Mouse (Mus musculus) myocyte (in vitro differentiated cells): ENCODE results near the gene Ccne1.

ENCODE experiments used
- CEBPB ChIP-seq: IDR thresholded peaks from 2 replicates; pipeline ENCODE4 v1.6.1; 2011; ENCODE audit warnings: mild to moderate bottlenecking, moderate library complexity; ENCODE audit not compliant: poor library complexity, insufficient read depth, severe bottlenecking
- E2F4 ChIP-seq: IDR thresholded peaks from one replicate; pipeline ENCODE4 v1.6.1; 2011; ENCODE audit warnings: mild to moderate bottlenecking, control low read depth, moderate library complexity; ENCODE audit not compliant: insufficient read depth
- MAX ChIP-seq: IDR thresholded peaks from one replicate; pipeline ENCODE4 v1.6.1; 2011; ENCODE audit warnings: low read depth, mild to moderate bottlenecking, control low read depth
- MYOD1 ChIP-seq, 3 experiments: IDR thresholded peaks; one replicate each; pipeline ENCODE4 v1.6.1; 2011; ENCODE audit warnings: control low read depth in 2 of 3, low read depth in 2 of 3, mild to moderate bottlenecking in 2 of 3, moderate library complexity in 1 of 3; ENCODE audit not compliant: insufficient read length in 2 of 3, control insufficient read depth in 1 of 3
- MYOG ChIP-seq, 3 experiments: IDR thresholded peaks; one replicate each; pipeline ENCODE4 v1.6.1; 2011; ENCODE audit warnings: control low read depth in 2 of 3, low read depth in 2 of 3, mild to moderate bottlenecking in 2 of 3; ENCODE audit not compliant: insufficient read length in 2 of 3, control insufficient read depth in 1 of 3, insufficient read depth in 1 of 3
- POLR2A ChIP-seq: IDR thresholded peaks from one replicate; pipeline ENCODE4 v1.6.1; 2011; ENCODE audit warnings: low read depth, mild to moderate bottlenecking, control low read depth, moderate library complexity; ENCODE audit not compliant: insufficient read length
- POLR2AphosphoS2 ChIP-seq: IDR thresholded peaks from one replicate; pipeline ENCODE4 v1.6.1; 2011; ENCODE audit warnings: low read depth, control low read depth; ENCODE audit not compliant: insufficient read length
- TCF12 ChIP-seq: IDR thresholded peaks from one replicate; pipeline ENCODE4 v1.6.1; 2011; ENCODE audit warnings: mild to moderate bottlenecking, control low read depth; ENCODE audit not compliant: poor library complexity, insufficient read depth, severe bottlenecking

DNA sequence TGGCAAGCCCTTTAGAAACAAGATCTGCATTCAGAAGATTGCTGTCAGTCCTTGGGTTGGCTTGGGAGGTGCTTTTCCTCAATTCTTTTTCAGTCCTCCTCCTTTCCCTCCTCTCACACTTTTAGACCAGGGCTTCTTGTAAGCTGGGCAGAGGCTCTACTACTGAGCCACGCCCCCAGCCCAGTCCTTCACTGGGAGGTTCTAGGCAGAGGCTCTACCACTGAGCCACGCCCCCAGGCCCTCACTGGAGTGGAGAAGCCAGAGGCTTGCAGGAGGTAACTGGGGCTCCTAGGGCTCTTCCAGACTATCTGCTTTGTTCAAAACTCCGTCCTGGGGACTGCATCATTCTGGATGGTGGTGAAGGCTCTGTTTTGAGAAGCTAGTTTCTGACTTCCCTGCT is 45.2 kb upstream of the Ccne1 start:
- TF ChIP-seq MYOD1 (IDR thresholded peaks at IDR 0.05; ENCODE audit: control insufficient read depth in 1 of 3, insufficient read length in 2 of 3, low read depth in 2 of 3): no peak
- no peak for TF ChIP-seq POLR2A
- TF ChIP-seq POLR2AphosphoS2: no peak
- no peak for TF ChIP-seq MYOG (IDR thresholded peaks at IDR 0.05; ENCODE audit: control insufficient read depth in 1 of 3, insufficient read depth in 1 of 3, insufficient read length in 2 of 3, low read depth in 2 of 3)
- TF ChIP-seq MAX: no peak
- TF ChIP-seq CEBPB: no peak
- no peak for TF ChIP-seq E2F4
- TF ChIP-seq TCF12: no peak
